Mouse (Mus musculus): Measurements from ENCODE around the gene Acat2. TPM values are rescaled to one million over a fixed set of nuclear protein-coding genes. Genes with fewer than 3 reads are reported as not detected.

Gene Acat2
- polyA plus RNA-seq, 1 experiment from 2014 or later, result 116 TPM

GRCm38 (mm10) chr17:12921073-12921472, 39.5 kb downstream of the Acat2 start:
- 95% methylated on average over 1 of the region's 1 CpGs for WGBS
- Histone ChIP-seq H3K4me2 (no peak overlapping the region), H3K4me3 (no peak overlapping the region), H3K36me3 (peaks cover 73% of the 10 kb centered on the region), H3K27ac (no peak overlapping the region), H3K4me1 (peaks cover 8% of the 10 kb centered on the region; the same call in 1 of the 2 replicates), H3K27me3 (no peaks in the 10 kb centered on the region), H3K9me3 (no peaks in the 10 kb centered on the region), H3K9ac (no peak overlapping the region)
- ATAC-seq (ENCODE audit: borderline replicate concordance, extremely low read depth, low FRiP score, low TSS enrichment), result no peak

- peak; percentile 44 for ATAC-seq (ENCODE audit: borderline replicate concordance, extremely low read depth, low FRiP score, low TSS enrichment)
- Histone ChIP-seq H3K4me3 (peak overlapping the region; percentile 69), H3K9ac (peak overlapping the region; percentile 97), H3K4me1 (peaks cover 19% of the 10 kb centered on the region; the same call in 1 of the 2 replicates), H3K27me3 (no peaks in the 10 kb centered on the region), H3K4me2 (peak overlapping the region; percentile 57), H3K36me3 (peaks cover 59% of the 10 kb centered on the region), H3K27ac (peak overlapping the region; percentile 89), H3K9me3 (no peaks in the 10 kb centered on the region)
- under 1% methylated on average over 40 of the region's 40 CpGs for WGBS
These were observed 43.8 kb downstream of the Acat2 start for GRCm38 (mm10) chr17:12916588-12917380.

- under 1% methylated on average over 56 of the region's 56 CpGs for WGBS
- Histone ChIP-seq H3K9ac (peak within 1 kb of the TSS; percentile 97), H3K36me3 (peaks cover 58% of the 10 kb centered on the region), H3K4me3 (peak within 1 kb of the TSS; percentile 69), H3K4me2 (peak within 1 kb of the TSS; percentile 71), H3K9me3 (no peaks in the 10 kb centered on the region), H3K4me1 (peaks cover 19% of the 10 kb centered on the region; the same call in 1 of the 2 replicates), H3K27ac (peak within 1 kb of the TSS; percentile 89), H3K27me3 (no peaks in the 10 kb centered on the region)
- peak; percentile 99 for ATAC-seq (ENCODE audit: borderline replicate concordance, extremely low read depth, low FRiP score, low TSS enrichment)
These were observed 44.5 kb downstream of the Acat2 start, which contains the start of gene Mrpl18 for GRCm38 (mm10) chr17:12915881-12916583. Mrpl18 (minus strand) TSS chr17:12916345.

- Histone ChIP-seq H3K4me2 (peak within 1 kb of the TSS; percentile 71), H3K9ac (peak within 1 kb of the TSS; percentile 97), H3K27me3 (no peaks in the 10 kb centered on the region), H3K27ac (peak within 1 kb of the TSS; percentile 89), H3K36me3 (peaks cover 58% of the 10 kb centered on the region), H3K4me3 (peak within 1 kb of the TSS; percentile 69), H3K9me3 (no peaks in the 10 kb centered on the region), H3K4me1 (peaks cover 19% of the 10 kb centered on the region; the same call in 1 of the 2 replicates)
- under 1% methylated on average over 18 of the region's 18 CpGs for WGBS
- ATAC-seq (ENCODE audit: borderline replicate concordance, extremely low read depth, low FRiP score, low TSS enrichment), result no peak
These were observed 45.1 kb downstream of the Acat2 start, which contains the start of gene Tcp1 for GRCm38 (mm10) chr17:12915488-12915880. Tcp1 (plus strand) TSS chr17:12915701.

GRCm38 (mm10) chr17:12910391-12910790, 50.2 kb downstream of the Acat2 start:
- no peak for ATAC-seq (ENCODE audit: borderline replicate concordance, extremely low read depth, low FRiP score, low TSS enrichment)
- H3K4me3 ChIP-seq, result no peak overlapping the region
- no peak overlapping the region for H3K27ac ChIP-seq
- no peaks in the 10 kb centered on the region for H3K27me3 ChIP-seq
- peaks cover 11% of the 10 kb centered on the region; the same call in 1 of the 2 replicates for H3K4me1 ChIP-seq
- H3K36me3 ChIP-seq, result peaks cover 37% of the 10 kb centered on the region
- H3K9me3 ChIP-seq, result no peaks in the 10 kb centered on the region
- WGBS, result 82% methylated on average over 8 of the region's 8 CpGs
- no peak overlapping the region for H3K4me2 ChIP-seq
- no peak overlapping the region for H3K9ac ChIP-seq

GRCm38 (mm10) chr17:12909361-12910280, 50.9 kb downstream of the Acat2 start, which contains the start of gene Pnldc1:
Pnldc1 (minus strand) TSS chr17:12910230.
- Histone ChIP-seq H3K9me3 (no peaks in the 10 kb centered on the region), H3K4me1 (0 out of 2 replicates have a peak, but pooled peaks cover 3% of the 10 kb centered on the region), H3K36me3 (peaks cover 37% of the 10 kb centered on the region), H3K27ac (no peak within 1 kb of the TSS), H3K4me2 (no peak within 1 kb of the TSS), H3K4me3 (no peak within 1 kb of the TSS), H3K27me3 (no peaks in the 10 kb centered on the region), H3K9ac (no peak within 1 kb of the TSS)
- WGBS, result 74% methylated on average over 35 of the region's 35 CpGs
- no peak for ATAC-seq (ENCODE audit: borderline replicate concordance, extremely low read depth, low FRiP score, low TSS enrichment)

- H3K36me3 ChIP-seq, result peaks cover 12% of the 10 kb centered on the region
- no peak overlapping the region for H3K4me3 ChIP-seq
- H3K4me1 ChIP-seq, result peaks cover 3% of the 10 kb centered on the region; the same call in 1 of the 2 replicates
- 90% methylated on average over 9 of the region's 9 CpGs for WGBS
- H3K4me2 ChIP-seq, result no peak overlapping the region
- no peak overlapping the region for H3K27ac ChIP-seq
- H3K27me3 ChIP-seq, result no peaks in the 10 kb centered on the region
- ATAC-seq (ENCODE audit: borderline replicate concordance, extremely low read depth, low FRiP score, low TSS enrichment), result no peak
- no peak overlapping the region for H3K9ac ChIP-seq
- H3K9me3 ChIP-seq, result no peaks in the 10 kb centered on the region
These were observed 54.1 kb downstream of the Acat2 start for GRCm38 (mm10) chr17:12906436-12906835.

- Histone ChIP-seq H3K4me2 (no peak overlapping the region), H3K36me3 (peaks cover 7% of the 10 kb centered on the region), H3K4me3 (no peak overlapping the region), H3K27me3 (no peaks in the 10 kb centered on the region), H3K9ac (no peak overlapping the region), H3K27ac (no peak overlapping the region), H3K9me3 (no peaks in the 10 kb centered on the region), H3K4me1 (peaks cover 3% of the 10 kb centered on the region; the same call in 1 of the 2 replicates)
- no peak for ATAC-seq (ENCODE audit: borderline replicate concordance, extremely low read depth, low FRiP score, low TSS enrichment)
- 84% methylated on average over 4 of the region's 4 CpGs for WGBS
These were observed 54.7 kb downstream of the Acat2 start for GRCm38 (mm10) chr17:12905810-12906209.

GRCm38 (mm10) chr17:12904349-12904748, 56.2 kb downstream of the Acat2 start:
- Histone ChIP-seq H3K36me3 (peaks cover 4% of the 10 kb centered on the region; the same call in 1 of the 2 replicates), H3K27ac (no peak overlapping the region), H3K9me3 (no peaks in the 10 kb centered on the region), H3K4me3 (no peak overlapping the region), H3K4me1 (peaks cover 3% of the 10 kb centered on the region; the same call in 1 of the 2 replicates), H3K4me2 (no peak overlapping the region), H3K27me3 (no peaks in the 10 kb centered on the region), H3K9ac (no peak overlapping the region)
- ATAC-seq (ENCODE audit: borderline replicate concordance, extremely low read depth, low FRiP score, low TSS enrichment), result no peak
- 86% methylated on average over 1 of the region's 1 CpGs for WGBS

GRCm38 (mm10) chr17:12903372-12904333, 56.9 kb downstream of the Acat2 start:
- H3K27ac ChIP-seq, result peak overlapping the region; percentile 60
- 50% methylated on average over 11 of the region's 12 CpGs for WGBS

More at GRCm38 (mm10) chr17:12903372-12904333, 56.9 kb downstream of the Acat2 start:
- Histone ChIP-seq H3K9ac (no peak overlapping the region), H3K27me3 (no peaks in the 10 kb centered on the region), H3K4me2 (no peak overlapping the region), H3K4me1 (peaks cover 3% of the 10 kb centered on the region; the same call in 1 of the 2 replicates), H3K36me3 (peaks cover 4% of the 10 kb centered on the region; the same call in 1 of the 2 replicates), H3K4me3 (no peak overlapping the region), H3K9me3 (no peaks in the 10 kb centered on the region)
- ATAC-seq (ENCODE audit: borderline replicate concordance, extremely low read depth, low FRiP score, low TSS enrichment), result 0 out of 2 replicates have a peak, but pooled peaks have one; percentile 60
